Mouse (Mus musculus) forebrain, postnatal 0 days (tissue): ENCODE results near the gene Gorasp1. TPM values are rescaled to one million over a fixed set of nuclear protein-coding genes. Genes with fewer than 3 reads are reported as not detected.
A peak's percentile ranks its signal among the peaks of the same experiment; 100 is the strongest.

Experiments used
- ATAC-seq: fragments of 200-750 bp; cut with Nextera tagmentation; 2 replicates; pipeline ENCODE4 v1.8.0; 2017; ENCODE audit warnings: mild to moderate bottlenecking, moderate library complexity
- DNase-seq: peaks from one replicate; pipeline ENCODE4 v3.0.0-alpha.2; 2015
- H3K27ac ChIP-seq: fragments of 300-500 bp; sonication (generic); 2 replicates; pipeline ENCODE4 v1.5.1; 2014; ENCODE audit warnings: low read depth, mild to moderate bottlenecking, antibody characterized with exemption, low read length, moderate library complexity, mixed read lengths
- H3K27me3 ChIP-seq: fragments of 300-500 bp; sonication (generic); 2 replicates; pipeline ENCODE4 v1.6.1; 2014; ENCODE audit warnings: mild to moderate bottlenecking, low read length, mixed read lengths; ENCODE audit not compliant: insufficient read depth
- H3K36me3 ChIP-seq: fragments of 300-500 bp; sonication (generic); 2 replicates; pipeline ENCODE4 v1.6.1; 2014; ENCODE audit warnings: mild to moderate bottlenecking, moderate library complexity; ENCODE audit not compliant: insufficient read depth
- H3K4me1 ChIP-seq: fragments of 300-500 bp; sonication (generic); 2 replicates; pipeline ENCODE4 v1.6.1; 2014; ENCODE audit warnings: antibody characterized with exemption; ENCODE audit not compliant: insufficient read depth
- H3K4me2 ChIP-seq: fragments of 300-500 bp; sonication (generic); 2 replicates; pipeline ENCODE4 v1.6.1; 2014; ENCODE audit warnings: low read depth, mild to moderate bottlenecking, moderate library complexity
- H3K4me3 ChIP-seq: fragments of 300-500 bp; sonication (generic); 2 replicates; pipeline ENCODE4 v1.5.1; 2014; ENCODE audit warnings: low read depth, low read length, mixed read lengths
- H3K9ac ChIP-seq: fragments of 300-500 bp; sonication (generic); 2 replicates; pipeline ENCODE4 v1.6.1; 2014; ENCODE audit warnings: mild to moderate bottlenecking
- H3K9me3 ChIP-seq: fragments of 300-500 bp; sonication (generic); 2 replicates; pipeline ENCODE4 v1.6.1; 2016; ENCODE audit warnings: low read length
- CTCF ChIP-seq: sonication (generic); IDR thresholded peaks from 2 replicates; pipeline ENCODE4 v1.5.1; 2016; ENCODE audit warnings: antibody characterized with exemption, control low read depth, low read depth
- WGBS: fragments of 180-500 bp; shearing (Covaris S2); extraction: QIAGEN DNeasy Blood & Tissue Kit; methylation state at CpG from one replicate; pipeline ENCODE4 v1.1.7; 2014; 5-methylcytosine and 5-hydroxymethylcytosine counted together
- polyA plus RNA-seq: library from polyadenylated mRNA; unstranded; fragments of >200 nt; fragmentation: Nextera tagmentation; extraction: Ambion mirVana; gene quantifications from 2 replicates; pipeline ENCODE4 v1.2.1, GENCODE M21; 2015
- total RNA-seq: library from RNA; depleted of rRNA; stranded (reverse); fragments of >200 nt; gene quantifications from 2 replicates; pipeline ENCODE4 v1.2.3, GENCODE M21; 2014

Gene Gorasp1
- total and polyA plus RNA-seq, 2 experiments from 2014 or later, result 24.0 to 27.9 TPM

DNA sequence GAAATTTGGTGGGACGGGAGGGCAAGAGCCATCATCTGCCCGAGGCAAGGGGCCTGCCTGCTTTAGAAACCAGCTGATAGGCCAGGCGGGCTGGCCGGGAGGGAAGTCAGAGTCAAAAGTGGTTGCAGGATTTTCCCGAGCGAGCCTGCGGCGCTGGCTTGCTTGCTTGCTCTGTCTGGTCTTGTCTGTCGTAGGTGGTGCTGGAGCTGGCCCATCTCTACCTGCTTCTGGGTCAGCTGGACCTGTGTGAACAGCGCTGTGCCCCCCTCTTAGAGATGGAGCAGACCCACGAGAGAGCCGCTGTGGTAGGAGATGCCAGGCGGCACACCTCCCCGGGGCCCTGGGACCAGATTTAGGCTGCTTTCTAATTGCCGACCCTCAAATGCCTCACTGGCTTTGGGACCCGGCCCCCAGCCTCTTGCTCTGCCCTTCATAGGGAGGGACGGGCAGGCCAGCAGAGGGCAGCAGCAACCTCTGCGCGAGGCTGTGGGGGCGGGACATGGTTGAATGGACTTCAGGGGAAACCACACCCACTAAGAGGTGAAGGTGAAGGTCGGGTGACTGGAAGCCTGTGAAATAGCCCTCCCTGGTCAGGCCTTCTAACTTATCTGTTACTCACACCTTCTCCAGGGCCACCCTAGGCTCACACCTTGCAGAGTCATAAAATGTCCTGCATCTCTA lies 25.8 kb upstream of the Gorasp1 start:
- H3K27me3 ChIP-seq, result no peaks in the 10 kb centered on the region
- H3K4me1 ChIP-seq, result no peaks in the 10 kb centered on the region
- 15% methylated on average over 21 of the region's 21 CpGs for WGBS
- ATAC-seq (peak; percentile 45; the same call in 1 of the 2 replicates), DNase-seq (no peak)
- H3K36me3 ChIP-seq, result no peaks in the 10 kb centered on the region
- H3K9ac ChIP-seq, result no peak overlapping the region
- no peaks in the 10 kb centered on the region for H3K9me3 ChIP-seq
- no peak overlapping the region for H3K27ac ChIP-seq
- no peak overlapping the region for H3K4me2 ChIP-seq
- TF ChIP-seq CTCF, result peak; percentile 71
- H3K4me3 ChIP-seq, result no peak overlapping the region

DNA sequence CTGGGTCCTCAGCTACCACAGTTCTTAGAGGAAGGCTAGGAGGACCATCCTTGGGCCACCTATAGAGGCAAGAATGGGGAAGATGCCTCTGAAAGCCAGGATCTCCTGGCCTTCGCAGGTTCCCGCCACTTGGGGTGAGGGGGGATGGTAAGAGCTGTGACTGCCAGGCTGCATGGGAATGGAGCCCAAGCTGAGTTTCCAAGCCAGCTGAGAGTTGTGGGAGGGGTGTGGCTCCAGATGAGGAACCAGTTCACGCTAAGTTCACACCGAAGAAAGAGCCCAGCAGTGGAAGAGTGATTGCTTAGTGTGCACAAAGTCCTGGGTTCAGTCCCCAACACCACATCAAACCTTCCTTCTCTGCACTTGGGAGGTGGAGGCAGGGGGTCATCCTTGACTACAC lies 24.9 kb upstream of the Gorasp1 start:
- DNase-seq (no peak), ATAC-seq (no peak)
- Histone ChIP-seq H3K36me3 (no peaks in the 10 kb centered on the region), H3K27me3 (no peaks in the 10 kb centered on the region), H3K4me1 (no peaks in the 10 kb centered on the region), H3K27ac (no peak overlapping the region), H3K4me3 (no peak overlapping the region), H3K9me3 (no peaks in the 10 kb centered on the region), H3K9ac (no peak overlapping the region), H3K4me2 (no peak overlapping the region)
- no peak for TF ChIP-seq CTCF
- WGBS, result 76% methylated on average over 4 of the region's 4 CpGs

DNA sequence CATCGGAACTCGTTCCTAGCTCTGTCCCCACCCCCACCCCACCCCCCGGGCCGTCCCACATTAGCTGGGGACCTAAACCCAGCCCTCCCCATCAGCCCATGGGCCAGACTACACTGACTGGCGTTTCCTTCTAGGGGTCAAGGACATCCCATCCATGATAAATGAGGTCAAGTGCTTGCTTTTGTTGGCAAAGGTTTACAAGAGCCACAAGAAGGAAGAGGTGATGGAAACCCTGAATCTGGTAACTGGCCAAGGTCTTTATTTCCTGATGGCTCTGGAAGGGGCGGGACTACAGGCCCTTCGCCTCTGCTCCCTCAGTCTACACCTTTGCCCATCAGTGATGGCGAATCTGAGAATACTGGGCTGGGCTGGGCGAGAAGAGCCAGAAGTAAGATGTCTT lies 21.5 kb upstream of the Gorasp1 start:
- ATAC-seq, result no peak
- 83% methylated on average over 9 of the region's 9 CpGs for WGBS
- no peak overlapping the region for H3K4me2 ChIP-seq

DNA sequence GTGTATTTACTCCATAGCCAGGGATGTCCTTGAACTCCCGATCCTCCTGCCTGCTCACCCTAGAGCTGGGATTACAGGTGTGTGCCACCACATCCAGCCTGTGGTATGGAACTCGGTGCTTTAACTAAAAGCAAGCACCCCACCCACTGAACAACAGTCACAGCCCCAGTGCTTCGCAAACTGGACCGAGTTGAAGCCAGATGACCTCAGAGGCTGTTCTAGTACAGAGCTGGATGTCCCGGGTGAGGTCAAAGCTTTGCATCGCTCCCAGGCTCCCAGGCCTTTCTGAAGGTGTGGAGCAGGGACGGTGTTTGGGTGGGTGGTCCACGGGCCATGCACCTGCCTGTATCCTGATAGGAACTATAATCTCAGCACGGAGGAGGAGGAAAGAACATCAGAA lies 14.0 kb upstream of the Gorasp1 start:
- Histone ChIP-seq H3K9me3 (no peaks in the 10 kb centered on the region), H3K4me3 (no peak overlapping the region), H3K4me1 (no peaks in the 10 kb centered on the region), H3K9ac (no peak overlapping the region), H3K27ac (no peak overlapping the region), H3K36me3 (no peaks in the 10 kb centered on the region), H3K4me2 (no peak overlapping the region), H3K27me3 (no peaks in the 10 kb centered on the region)
- WGBS, result 91% methylated on average over 9 of the region's 9 CpGs
- no peak for TF ChIP-seq CTCF
- ATAC-seq (no peak), DNase-seq (no peak)

More for the DNA sequence above, 21.5 kb upstream of the Gorasp1 start:
- Histone ChIP-seq H3K27me3 (no peaks in the 10 kb centered on the region), H3K4me1 (no peaks in the 10 kb centered on the region), H3K4me3 (no peak overlapping the region), H3K36me3 (no peaks in the 10 kb centered on the region), H3K27ac (no peak overlapping the region), H3K9ac (no peak overlapping the region), H3K9me3 (no peaks in the 10 kb centered on the region)
- TF ChIP-seq CTCF, result no peak
- no peak for DNase-seq

DNA sequence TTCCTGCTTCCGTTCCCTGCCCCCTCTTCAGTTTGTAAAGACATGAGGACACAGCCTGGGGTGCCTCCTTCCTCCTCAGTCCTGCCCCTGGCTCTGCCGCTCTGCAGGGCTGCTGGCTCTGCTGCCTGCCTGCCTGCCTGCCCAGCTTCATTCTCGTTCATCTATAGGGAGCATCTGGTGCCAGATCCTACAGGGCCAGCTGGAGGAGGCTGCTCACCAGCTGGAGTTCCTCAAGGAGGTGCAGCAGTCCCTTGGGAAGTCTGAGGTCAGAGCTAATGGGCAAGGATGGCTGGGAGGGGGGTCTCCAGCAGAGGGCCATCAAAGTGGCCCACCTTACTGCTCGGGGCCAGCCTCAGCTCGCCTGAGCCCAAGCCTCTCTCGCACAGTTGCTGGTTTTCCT lies 13.1 kb upstream of the Gorasp1 start:
- ATAC-seq (peak; percentile 29; the same call in 1 of the 2 replicates), DNase-seq (no peak)
- no peaks in the 10 kb centered on the region for H3K4me1 ChIP-seq
- TF ChIP-seq CTCF, result no peak
- 41% methylated on average over 6 of the region's 6 CpGs for WGBS
- H3K9ac ChIP-seq, result no peak overlapping the region
- H3K4me3 ChIP-seq, result no peak overlapping the region
- no peaks in the 10 kb centered on the region for H3K36me3 ChIP-seq
- no peaks in the 10 kb centered on the region for H3K27me3 ChIP-seq
- H3K27ac ChIP-seq, result no peak overlapping the region
- no peaks in the 10 kb centered on the region for H3K9me3 ChIP-seq
- H3K4me2 ChIP-seq, result no peak overlapping the region

DNA sequence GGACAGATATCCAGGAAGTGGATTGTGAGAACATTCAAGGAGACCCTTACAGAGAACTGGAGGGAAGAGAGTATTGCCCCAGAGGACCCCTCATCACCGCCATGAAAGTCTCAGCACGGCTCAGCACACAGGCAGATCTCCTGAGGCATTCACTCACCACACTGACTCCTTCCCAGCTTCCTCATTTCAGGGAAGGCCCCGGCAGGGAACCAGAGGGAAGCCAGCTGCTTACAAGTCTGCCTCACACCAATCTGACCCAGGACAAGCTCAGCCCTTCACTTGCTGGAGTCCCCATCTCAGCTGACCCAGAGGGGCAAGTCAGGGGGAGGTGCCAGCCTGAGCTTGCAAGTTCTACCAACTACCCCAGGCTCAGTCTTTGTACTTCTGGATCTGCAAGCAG lies 11.4 kb upstream of the Gorasp1 start:
- ATAC-seq (no peak), DNase-seq (no peak)
- Histone ChIP-seq H3K36me3 (no peaks in the 10 kb centered on the region), H3K27ac (no peak overlapping the region), H3K9ac (no peak overlapping the region), H3K9me3 (no peaks in the 10 kb centered on the region), H3K4me3 (no peak overlapping the region), H3K4me1 (no peaks in the 10 kb centered on the region), H3K4me2 (no peak overlapping the region), H3K27me3 (no peaks in the 10 kb centered on the region)
- 59% methylated on average over 3 of the region's 3 CpGs for WGBS
- no peak for TF ChIP-seq CTCF

DNA sequence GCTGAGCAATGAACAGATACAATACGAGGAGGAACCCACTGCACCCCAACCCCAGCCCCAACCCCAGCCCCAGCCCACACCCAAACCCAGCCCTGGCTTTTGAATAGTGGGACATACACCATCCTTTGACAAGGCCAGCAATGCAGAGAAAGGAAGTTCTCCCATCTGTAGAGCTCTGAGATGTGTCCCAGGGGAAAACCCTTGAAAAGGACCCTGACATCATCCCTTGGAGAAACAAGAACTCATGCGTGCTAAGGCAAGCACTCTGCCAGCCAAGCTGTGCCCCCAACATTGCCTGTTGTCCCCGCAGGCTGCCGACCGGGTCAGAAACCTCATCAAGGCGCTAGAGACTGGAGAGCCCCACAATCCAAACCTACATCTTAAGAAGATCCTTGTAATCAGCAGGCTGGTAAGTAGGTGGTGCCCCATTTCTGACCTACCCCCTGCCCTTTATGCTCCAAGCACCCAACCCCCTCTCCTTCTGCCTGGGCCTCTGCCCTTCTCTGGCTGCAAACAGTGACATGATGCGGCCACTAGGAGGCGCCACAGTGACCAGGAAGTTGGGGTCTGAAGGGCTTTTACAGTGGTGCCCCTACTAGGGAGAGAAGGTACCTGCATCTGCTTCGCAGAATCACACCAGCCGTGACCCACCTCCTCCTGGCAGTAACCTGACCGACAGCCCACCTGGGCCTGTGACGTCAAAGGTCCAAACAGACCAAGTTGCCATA lies 8.0 kb upstream of the Gorasp1 start:
- H3K27ac ChIP-seq, result no peak overlapping the region
- H3K9ac ChIP-seq, result no peak overlapping the region
- no peaks in the 10 kb centered on the region for H3K4me1 ChIP-seq
- H3K36me3 ChIP-seq, result no peaks in the 10 kb centered on the region
- TF ChIP-seq CTCF, result peak; percentile 53
- no peaks in the 10 kb centered on the region for H3K27me3 ChIP-seq
- DNase-seq, result no peak
- no peak overlapping the region for H3K4me3 ChIP-seq
- WGBS, result 72% methylated on average over 12 of the region's 12 CpGs
- no peak for ATAC-seq
- no peak overlapping the region for H3K4me2 ChIP-seq
- H3K9me3 ChIP-seq, result no peaks in the 10 kb centered on the region
